Comparison of ENCODE assay signal across 10 mouse cellular contexts in the genomic region with DNA sequence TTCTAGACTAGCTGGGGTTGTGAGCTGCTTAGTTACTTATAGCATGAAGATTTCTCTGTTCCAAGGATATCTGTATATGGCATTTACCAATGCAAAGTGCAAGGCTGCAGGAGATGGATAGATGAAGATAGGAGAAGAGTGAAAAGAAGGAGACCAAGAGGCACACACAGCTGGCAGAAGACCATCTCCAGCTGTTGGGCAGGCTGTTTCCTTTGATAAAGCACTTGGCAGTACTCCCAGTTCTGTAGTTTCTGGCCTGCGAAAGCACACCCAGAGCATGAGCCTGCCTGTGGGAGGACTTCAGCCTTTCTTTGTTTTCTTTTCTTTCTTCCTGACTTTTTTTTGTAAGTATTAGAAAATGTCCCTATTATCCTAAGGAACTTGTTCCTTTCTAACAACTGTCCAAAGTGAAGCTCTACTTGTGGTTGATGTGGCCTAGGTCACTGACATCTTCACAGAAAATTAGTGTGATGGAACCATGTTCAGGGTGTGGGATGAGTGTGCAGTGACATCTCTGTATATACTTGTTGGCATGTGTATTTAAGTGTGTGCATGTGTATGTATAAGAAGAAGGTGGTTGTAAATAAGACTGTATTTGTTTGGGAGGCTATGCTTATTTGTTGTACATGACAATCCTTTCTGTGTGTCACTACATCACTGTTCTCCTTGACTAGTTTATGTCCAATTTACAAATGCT. TPM values are rescaled to one million over a fixed set of nuclear protein-coding genes. Genes with fewer than 3 reads are reported as not detected.
DNase-seq lines count a peak whose midpoint lies in the region; ATAC-seq lines count a peak whose summit lies in the region.
"Had no signal": no experiment of that assay in that cellular context is flagged by ENCODE, and none has a peak within 500 bp of the region (broad histone marks: within the 10 kb centered on the region; RNA-seq: fewer than 3 reads in every experiment).

No protein-coding gene starts in this region.

- H3K27ac ChIP-seq in kidney, embryonic 15.5 days = no peak overlapping the region
- H3K27ac ChIP-seq in hindbrain, embryonic 12.5 days = no peak overlapping the region
- H3K27ac ChIP-seq: neural tube, embryonic 13.5 days had no signal

- ATAC-seq in kidney, embryonic 15.5 days (replicated peaks; ENCODE audit: low FRiP score) = no peak
- no peak for ATAC-seq in hindbrain, embryonic 12.5 days (ENCODE audit: low FRiP score)

- H3K27me3 ChIP-seq in kidney, embryonic 15.5 days = peaks cover 72% of the 10 kb centered on the region
- peaks cover 70% of the 10 kb centered on the region for H3K27me3 ChIP-seq in hindbrain, embryonic 12.5 days

- no peaks in the 10 kb centered on the region for H3K4me1 ChIP-seq in kidney, embryonic 15.5 days
- H3K4me1 ChIP-seq in hindbrain, embryonic 12.5 days = no peaks in the 10 kb centered on the region
- H3K4me1 ChIP-seq: neural tube, embryonic 13.5 days had no signal

- 26% methylated on average over 1 of the region's 1 CpGs for WGBS in kidney, embryonic 15.5 days
- WGBS in hindbrain, embryonic 12.5 days = 75% methylated on average over 1 of the region's 1 CpGs

- no peak overlapping the region for H3K9ac ChIP-seq in kidney, embryonic 15.5 days
- H3K9ac ChIP-seq in hindbrain, embryonic 12.5 days = no peak overlapping the region
- H3K9ac ChIP-seq: neural tube, embryonic 13.5 days had no signal

- intact Hi-C loops in heart, postnatal 25 days (cut with DNase I) = no loop called here

- H3K36me3 ChIP-seq in kidney, embryonic 15.5 days = no peaks in the 10 kb centered on the region
- H3K36me3 ChIP-seq in hindbrain, embryonic 12.5 days = no peaks in the 10 kb centered on the region
- H3K36me3 ChIP-seq: neural tube, embryonic 13.5 days had no signal

- peak; percentile 23 for DNase-seq in kidney, adult 11 months
- DNase-seq in adrenal gland, postnatal 36 days = peak; percentile 31 to 58
- peak; percentile 48 for DNase-seq in heart, postnatal 25 days (ENCODE audit: low spot score)
- DNase-seq in lung, postnatal 36 days = peak; percentile 79
- no peak for DNase-seq in layer of hippocampus, postnatal 10 days (ENCODE audit: low spot score in 2 of 2)
- no peak for DNase-seq in layer of hippocampus, adult 9-11 months
- DNase-seq: cerebellum, adult 8-10 months had no signal

- H3K4me3 ChIP-seq in kidney, embryonic 15.5 days (replicated peaks) = no peak overlapping the region
- no peak overlapping the region for H3K4me3 ChIP-seq in hindbrain, embryonic 12.5 days
- H3K4me3 ChIP-seq: neural tube, embryonic 13.5 days had no signal

- no peaks in the 10 kb centered on the region for H3K9me3 ChIP-seq in kidney, embryonic 15.5 days (replicated peaks)
- no peaks in the 10 kb centered on the region for H3K9me3 ChIP-seq in hindbrain, embryonic 12.5 days (replicated peaks)
- H3K9me3 ChIP-seq: neural tube, embryonic 13.5 days had no signal

- no peak overlapping the region for H3K4me2 ChIP-seq in kidney, embryonic 15.5 days
- H3K4me2 ChIP-seq in hindbrain, embryonic 12.5 days (replicated peaks) = no peak overlapping the region
- H3K4me2 ChIP-seq: neural tube, embryonic 13.5 days had no signal

RNA-seq across cellular contexts. Expression of gene Tsc22d3, which starts 32.6 kb away (rescaled TPM):
- polyA plus RNA-seq in kidney, embryonic 15.5 days (2015; fragmentation: Nextera tagmentation; extraction: Ambion mirVana) = 98.2 and 98.7 TPM in 2 replicates
- 100 to 1,000 TPM; 118 to 142 TPM for total RNA-seq in adrenal gland, postnatal 36 days (2021)
- 100 to 1,000 TPM; 130 to 184 TPM for total RNA-seq in heart, postnatal 25 days (2021)
- 10 to 100 TPM; 66.0 to 76.4 TPM for total RNA-seq in layer of hippocampus, postnatal 10 days (2021)
- polyA plus RNA-seq in hindbrain, embryonic 12.5 days (2016; fragmentation: Nextera tagmentation; extraction: Ambion mirVana) = 119 and 126 TPM in 2 replicates

Comparison
In these comparisons a context has a peak if more than half of its experiments do, and no peak if none do; other contexts are left out.
1. DNase-seq: peak in kidney, adult 11 months (single experiment), adrenal gland, postnatal 36 days (2 of 2), heart, postnatal 25 days (single experiment) and lung, postnatal 36 days (single experiment); none in layer of hippocampus, postnatal 10 days (0 of 2) and layer of hippocampus, adult 9-11 months (single experiment).